Mouse (Mus musculus): ENCODE results near the gene Crb2.

The Crb2 gene

DNA sequence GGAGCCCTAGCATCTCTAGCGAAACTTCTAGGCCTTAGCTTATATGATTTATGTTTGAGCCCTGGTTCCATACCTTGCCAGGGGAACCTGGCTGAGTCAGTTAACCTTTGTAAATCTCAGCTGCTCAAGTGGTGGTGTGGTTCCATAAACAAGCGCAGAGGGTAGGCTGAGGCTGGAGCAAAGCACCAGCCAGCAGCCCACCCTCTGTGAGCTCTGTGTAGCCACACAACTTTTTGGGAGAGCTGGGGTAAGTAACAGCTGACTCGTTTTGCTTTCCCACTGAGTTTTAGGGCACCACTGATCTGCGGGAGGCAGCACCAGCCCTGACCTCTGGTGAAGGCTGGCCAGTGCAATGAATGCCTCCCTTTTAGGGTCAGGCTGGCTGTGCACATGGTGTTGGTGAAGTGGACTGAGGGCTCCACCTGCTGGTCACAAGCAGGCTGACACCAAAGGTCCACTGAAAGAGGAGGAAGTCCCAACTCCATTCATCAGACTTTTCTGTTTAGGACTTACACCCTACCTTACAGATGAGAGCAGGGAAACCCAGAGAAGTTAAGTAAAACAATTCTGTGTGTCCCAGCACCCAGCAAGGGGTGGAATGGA is 26.7 kb downstream of the Crb2 start:
- peak; percentile 80 to 85 for DNase-seq

GRCm38 (mm10) chr2:37811682-37812081 is 35.6 kb downstream of the Crb2 start:
- DNase-seq = peak; percentile 74 to 76

- peak; percentile 76 for DNase-seq
Observed at GRCm38 (mm10) chr2:37812401-37812800, 36.4 kb downstream of the Crb2 start.

DNA sequence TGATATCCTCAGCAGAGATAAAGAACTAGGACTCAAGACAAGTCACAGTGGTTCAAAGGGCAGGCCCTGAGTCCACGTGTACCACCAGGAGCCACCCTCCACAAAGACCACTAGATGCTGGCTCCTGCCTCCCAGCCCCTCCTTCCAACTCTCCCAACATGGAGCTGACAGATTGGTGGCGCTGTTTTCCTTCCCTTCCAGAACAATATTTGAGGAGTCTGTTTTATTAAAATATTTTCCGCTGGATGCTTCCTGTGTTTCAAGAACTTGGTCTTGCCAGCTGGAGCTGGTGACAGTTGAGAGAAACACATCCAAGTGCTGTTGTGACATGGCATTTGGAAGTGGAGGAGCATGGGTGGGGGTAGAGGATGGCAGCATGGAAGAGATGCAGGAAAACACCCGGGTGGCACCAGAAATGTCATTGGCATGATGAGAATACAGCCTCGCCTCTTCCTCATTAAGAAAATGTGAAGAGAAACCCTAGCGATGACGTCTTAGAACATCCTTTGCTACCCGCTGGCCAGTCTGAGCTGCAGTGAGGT is 38.8 kb downstream of the Crb2 start:
- DNase-seq = no peak

GRCm38 (mm10) chr2:37815676-37816075 is 39.6 kb downstream of the Crb2 start:
- peak; percentile 86 to 90 for DNase-seq

GRCm38 (mm10) chr2:37818761-37819525 is 42.9 kb downstream of the Crb2 start:
- no peak for DNase-seq

GRCm38 (mm10) chr2:37819526-37820152 is 43.6 kb downstream of the Crb2 start:
- no peak for DNase-seq

DNA sequence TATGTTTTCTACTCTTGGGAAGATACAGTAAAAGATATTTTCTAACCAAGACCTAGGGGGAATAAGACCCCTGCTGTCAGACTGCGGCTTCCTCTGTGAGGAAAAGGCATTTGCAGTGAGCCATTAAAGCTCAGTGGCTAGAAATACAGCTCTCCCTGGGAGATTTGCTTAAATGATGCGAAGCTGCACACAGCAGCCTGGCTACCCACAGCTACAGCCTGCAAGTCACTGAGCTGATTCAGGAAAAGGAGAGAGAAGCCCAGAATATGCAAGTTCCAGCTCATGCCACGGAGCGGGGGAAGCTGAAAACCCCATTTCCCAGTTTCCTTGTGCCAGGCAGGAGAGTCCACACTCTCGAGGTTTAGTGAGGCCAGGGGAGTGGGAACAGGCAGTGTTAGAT is 46.1 kb downstream of the Crb2 start:
- DNase-seq = no peak

DNA sequence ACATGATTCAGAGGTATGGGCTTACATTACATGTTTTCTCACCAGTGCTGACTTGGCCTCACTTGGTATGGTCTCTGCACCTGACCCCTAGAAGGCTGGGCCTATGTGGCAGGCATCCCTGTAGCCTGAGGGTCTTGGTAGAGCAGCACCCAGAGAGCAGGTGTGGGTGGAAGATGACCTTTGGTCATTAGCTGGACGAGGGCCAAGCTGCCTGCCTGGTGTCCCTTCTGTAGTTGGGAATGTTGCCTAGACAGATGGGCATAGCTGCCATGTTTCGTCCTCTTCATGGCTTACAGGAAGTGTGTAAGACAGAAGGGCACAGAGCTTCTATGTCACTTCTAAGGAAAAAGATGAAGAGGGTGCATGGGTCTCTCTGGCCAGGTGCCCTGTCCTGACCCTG is 47.8 kb downstream of the Crb2 start:
- DNase-seq = peak in 1 of 2 experiments; percentile 58

DNA sequence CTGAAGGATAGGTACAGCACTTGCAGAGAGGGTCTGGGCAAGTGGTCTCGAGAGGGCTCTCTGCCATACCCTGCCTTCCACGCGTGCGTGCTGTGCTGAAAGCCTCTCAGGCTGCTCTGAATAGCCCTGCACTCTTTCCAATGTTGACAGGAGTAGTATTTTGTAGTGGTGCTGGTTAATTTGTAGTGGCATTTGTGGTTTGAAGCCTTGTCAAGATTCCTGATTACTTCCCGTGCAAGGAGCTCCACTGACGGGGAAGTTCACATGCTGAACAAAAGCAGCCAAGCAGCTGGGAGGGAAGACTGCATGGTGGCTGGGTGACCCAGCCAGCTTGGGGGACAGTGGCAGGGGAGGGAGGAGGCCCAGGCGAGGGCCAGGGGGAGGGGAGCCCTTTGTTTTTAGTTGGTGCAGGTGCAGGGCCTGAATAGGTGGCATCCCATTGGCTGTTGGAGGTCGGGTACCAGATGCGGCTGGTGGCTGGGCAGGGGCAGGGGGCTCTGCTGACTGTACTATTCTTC is 53.8 kb downstream of the Crb2 start:
- no peak for DNase-seq

GRCm38 (mm10) chr2:37832253-37832652 is 56.2 kb downstream of the Crb2 start:
- DNase-seq = no peak

GRCm38 (mm10) chr2:37836926-37837325 is 60.9 kb downstream of the Crb2 start:
- no peak for DNase-seq

DNA sequence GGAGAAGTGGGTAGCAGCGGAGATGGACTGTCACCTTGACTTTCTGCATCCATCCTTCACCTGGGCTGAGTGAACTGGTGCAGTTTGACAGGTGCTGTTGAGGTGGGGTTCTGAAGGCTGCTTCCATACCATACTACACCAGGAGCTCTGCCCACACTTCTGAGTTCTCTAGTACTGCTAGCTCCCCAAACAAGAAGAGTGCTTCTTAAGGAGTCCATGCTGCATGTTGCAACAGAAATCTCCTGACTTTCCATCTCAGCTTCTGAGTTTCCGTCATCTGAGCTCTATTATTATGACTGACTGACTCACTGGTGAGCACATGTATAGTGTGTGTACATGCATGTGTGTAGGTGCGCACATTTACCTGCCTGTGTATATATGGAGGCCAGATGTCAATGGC is 61.5 kb downstream of the Crb2 start:
- DNase-seq = no peak

- DNase-seq = no peak
Observed at GRCm38 (mm10) chr2:37838202-37838984, 62.3 kb downstream of the Crb2 start.

DNA sequence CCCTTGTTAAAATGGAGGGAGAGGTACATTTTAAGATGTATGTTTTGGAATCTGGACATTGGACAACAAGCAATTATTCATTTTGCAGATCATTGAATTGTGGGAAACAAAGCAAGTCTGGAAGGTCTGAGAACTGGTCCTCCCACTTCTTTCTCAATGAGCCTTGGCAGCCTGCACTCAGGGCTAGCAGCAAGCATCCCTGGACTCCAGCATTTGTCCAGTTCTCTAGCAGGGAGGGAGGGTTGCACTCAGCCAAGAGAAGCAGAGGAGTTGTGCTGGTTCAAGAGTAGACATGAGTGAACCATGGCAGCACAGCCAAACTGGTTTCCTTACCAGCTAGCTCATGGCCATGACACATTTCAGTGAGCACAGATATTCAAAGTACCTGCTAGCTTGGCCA is 63.9 kb downstream of the Crb2 start:
- no peak for DNase-seq

DNA sequence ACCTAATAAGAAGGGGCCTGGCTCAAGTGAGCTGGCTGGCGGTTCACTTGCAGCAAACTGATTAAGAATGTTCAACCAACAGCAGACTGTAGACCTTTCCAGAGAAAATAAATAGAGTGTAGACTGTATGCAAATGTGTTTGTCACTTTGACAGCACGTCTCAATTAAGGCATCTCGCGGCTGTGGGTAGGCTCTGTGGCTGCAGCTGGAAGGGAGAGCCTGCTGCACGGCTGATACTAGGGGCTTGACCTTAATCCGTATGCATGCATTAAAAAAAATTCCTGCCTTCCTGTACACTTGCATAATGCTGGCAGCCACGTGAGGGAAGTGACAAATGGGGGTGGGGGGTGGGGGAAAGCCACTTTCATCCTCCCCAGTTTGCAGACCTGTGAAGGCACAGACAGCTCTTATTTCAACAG is 66.1 kb downstream of the Crb2 start:
- no peak for DNase-seq

GRCm38 (mm10) chr2:37842719-37843118 is 66.7 kb downstream of the Crb2 start:
- no peak for DNase-seq
